Mouse (Mus musculus): ENCODE measurements around the gene Ppp1r10.

Ppp1r10 gene

GRCm38 (mm10) chr17:35900636-35901035 lies 15.6 kb upstream of the Ppp1r10 start:
- DNase-seq (ENCODE audit: extremely low spot score, low read depth, low spot score): no peak

- no peak for DNase-seq (ENCODE audit: extremely low spot score, low read depth, low spot score)
Measured at GRCm38 (mm10) chr17:35903343-35903991, 12.8 kb upstream of the Ppp1r10 start.

- DNase-seq (ENCODE audit: extremely low spot score, low read depth, low spot score): no peak
Measured at GRCm38 (mm10) chr17:35903992-35904355, 12.3 kb upstream of the Ppp1r10 start.

GRCm38 (mm10) chr17:35905587-35905986 lies 10.6 kb upstream of the Ppp1r10 start:
- no peak for DNase-seq (ENCODE audit: extremely low spot score, low read depth, low spot score)

- no peak for DNase-seq (ENCODE audit: extremely low spot score, low read depth, low spot score)
Measured at GRCm38 (mm10) chr17:35907609-35908008, 8.6 kb upstream of the Ppp1r10 start.

- no peak for DNase-seq (ENCODE audit: extremely low spot score, low read depth, low spot score)
Measured at GRCm38 (mm10) chr17:35909186-35909918, 6.9 kb upstream of the Ppp1r10 start.

- DNase-seq (ENCODE audit: extremely low spot score, low read depth, low spot score): peak; percentile 75
Measured at GRCm38 (mm10) chr17:35909919-35910369, 6.3 kb upstream of the Ppp1r10 start, which contains the start of gene Atat1. Gene Atat1 (minus strand): TSS chr17:35910075.

- no peak for DNase-seq (ENCODE audit: extremely low spot score, low read depth, low spot score)
Measured at GRCm38 (mm10) chr17:35914975-35915374, 1.3 kb upstream of the Ppp1r10 start.

- no peak for DNase-seq (ENCODE audit: extremely low spot score, low read depth, low spot score)
Measured at GRCm38 (mm10) chr17:35915538-35916296, 517 bp upstream of the Ppp1r10 start.

GRCm38 (mm10) chr17:35917143-35917462 lies 869 bp downstream of the Ppp1r10 start:
- no peak for DNase-seq (ENCODE audit: extremely low spot score, low read depth, low spot score)

GRCm38 (mm10) chr17:35917463-35918251 lies 1.4 kb downstream of the Ppp1r10 start:
- DNase-seq (ENCODE audit: extremely low spot score, low read depth, low spot score): peak; percentile 61

- DNase-seq (ENCODE audit: extremely low spot score, low read depth, low spot score): no peak
Measured at GRCm38 (mm10) chr17:35918276-35919059, 2.2 kb downstream of the Ppp1r10 start.

GRCm38 (mm10) chr17:35919060-35919715 lies 3.0 kb downstream of the Ppp1r10 start:
- peak; percentile 93 for DNase-seq (ENCODE audit: extremely low spot score, low read depth, low spot score)

GRCm38 (mm10) chr17:35919864-35920301 lies 3.6 kb downstream of the Ppp1r10 start:
- DNase-seq (ENCODE audit: extremely low spot score, low read depth, low spot score): no peak

- no peak for DNase-seq (ENCODE audit: extremely low spot score, low read depth, low spot score)
Measured at GRCm38 (mm10) chr17:35920384-35920783, 4.2 kb downstream of the Ppp1r10 start.

GRCm38 (mm10) chr17:35920862-35921562 lies 4.8 kb downstream of the Ppp1r10 start:
- no peak for DNase-seq (ENCODE audit: extremely low spot score, low read depth, low spot score)

GRCm38 (mm10) chr17:35921710-35922109 lies 5.5 kb downstream of the Ppp1r10 start:
- DNase-seq (ENCODE audit: extremely low spot score, low read depth, low spot score): no peak

GRCm38 (mm10) chr17:35922566-35922965 lies 6.3 kb downstream of the Ppp1r10 start:
- no peak for DNase-seq (ENCODE audit: extremely low spot score, low read depth, low spot score)

GRCm38 (mm10) chr17:35923281-35923680 lies 7.0 kb downstream of the Ppp1r10 start:
- DNase-seq (ENCODE audit: extremely low spot score, low read depth, low spot score): no peak

All from hindlimb bud, embryonic 11.5 days (tissue).